In the genomic region with DNA sequence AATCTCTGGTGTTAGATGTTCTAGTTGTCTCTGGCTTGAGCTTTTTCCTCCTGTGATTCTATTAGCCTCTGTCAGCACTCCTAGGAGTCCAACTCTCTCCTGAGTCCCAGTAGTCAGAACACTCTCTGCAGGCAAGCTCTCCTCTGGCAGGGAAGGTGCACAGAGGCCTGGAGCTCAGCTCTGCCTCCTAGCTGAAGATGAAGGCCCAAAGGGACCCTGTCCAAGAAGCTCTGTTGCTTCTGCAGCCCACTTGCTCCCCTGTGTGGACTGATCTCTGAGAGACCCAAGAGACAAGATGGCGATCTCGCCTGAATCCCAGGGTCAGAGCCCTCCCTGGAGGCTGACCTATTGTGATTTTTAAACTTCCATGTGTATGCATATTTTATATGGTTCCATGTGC, we compare ENCODE assay signal across 22 mouse cellular contexts. TPM values are rescaled to one million over a fixed set of nuclear protein-coding genes. Genes with fewer than 3 reads are reported as not detected.
A peak's percentile ranks its signal among the peaks of the same experiment; 100 is the strongest.
DNase-seq lines count a peak whose midpoint lies in the region; ATAC-seq and TF ChIP-seq lines count a peak whose summit lies in the region.
"Had no signal": no experiment of that assay in that cellular context is flagged by ENCODE, and none has a peak within 500 bp of the region (broad histone marks: within the 10 kb centered on the region; RNA-seq: fewer than 3 reads in every experiment).

No protein-coding gene starts in this region.

- TF ChIP-seq CTCF in gastrocnemius, adult 2 months (IDR thresholded peaks at IDR 0.05), result 0 out of 2 replicates have a peak, but pooled peaks have one; percentile 3
- 0 out of 2 replicates have a peak, but pooled peaks have one; percentile 6 for TF ChIP-seq CTCF in heart, postnatal 0 days (IDR thresholded peaks at IDR 0.05; ENCODE audit: low read depth)
- TF ChIP-seq CTCF in thymus, adult 2 months (IDR thresholded peaks at IDR 0.05; ENCODE audit: borderline replicate concordance, control insufficient read depth, extremely low read depth, insufficient read depth, low read length, poor library complexity), result no peak
- TF ChIP-seq CTCF in CH12.LX (conservative IDR thresholded peaks at IDR 0.05 in 1 of 2, IDR thresholded peaks at IDR 0.05 in 1 of 2; ENCODE audit: low read depth in 2 of 2, low read length in 2 of 2), result peak in 1 of 2 experiments; percentile 62; a peak in 2 of 4 replicates

- no peak overlapping the region for H3K27ac ChIP-seq in gastrocnemius, adult 2 months
- no peak overlapping the region for H3K27ac ChIP-seq in heart, postnatal 0 days (ENCODE audit: low read depth)
- H3K27ac ChIP-seq in thymus, adult 2 months (ENCODE audit: control insufficient read depth, insufficient read depth, low read length), result no peak overlapping the region
- H3K27ac ChIP-seq in CH12.LX (ENCODE audit: insufficient read depth, low read depth), result no peak overlapping the region
- H3K27ac ChIP-seq: embryonic facial prominence, embryonic 15.5 days; forebrain, embryonic 10.5 days; hindbrain, embryonic 12.5 days; hindbrain, postnatal 0 days had no signal

- dilution Hi-C loops in CH12.LX (cut with MboI; ENCODE audit: extremely low pct_ligation_motif_present, extremely low pct_unique_long_range_greater_than_20kb, low sequenced_read_pairs), result no loop called here

- H3K4me2 ChIP-seq in heart, postnatal 0 days (ENCODE audit: low read depth, low read length), result no peak overlapping the region
- H3K4me2 ChIP-seq in CH12.LX (ENCODE audit: insufficient read depth, low read depth, poor library complexity, severe bottlenecking), result no peak overlapping the region
- H3K4me2 ChIP-seq: embryonic facial prominence, embryonic 15.5 days; heart, embryonic 12.5 days; hindbrain, embryonic 12.5 days had no signal

- no peak for TF ChIP-seq POLR2A in thymus, adult 2 months (IDR thresholded peaks at IDR 0.05; ENCODE audit: control insufficient read depth, extremely low read depth, insufficient read depth, low read length, poor library complexity)
- TF ChIP-seq POLR2A in CH12.LX (IDR thresholded peaks at IDR 0.05; ENCODE audit: low read depth, low read length), result no peak

- H3K4me3 ChIP-seq in gastrocnemius, adult 2 months, result no peak overlapping the region
- H3K4me3 ChIP-seq in heart, postnatal 0 days (ENCODE audit: low read depth, low read length), result no peak overlapping the region
- H3K4me3 ChIP-seq in thymus, adult 2 months (ENCODE audit: control insufficient read depth, insufficient read depth, low read length), result no peak overlapping the region
- H3K4me3 ChIP-seq in CH12.LX (replicated peaks in 1 of 3; ENCODE audit: low read depth in 2 of 3, low read length in 2 of 3, poor library complexity in 1 of 3), result no peak overlapping the region
- H3K4me3 ChIP-seq: embryonic facial prominence, embryonic 15.5 days; erythroblast, embryonic 14.5 days; forebrain, embryonic 10.5 days; heart, embryonic 12.5 days; hindbrain, embryonic 12.5 days had no signal

- no peaks in the 10 kb centered on the region for H3K36me3 ChIP-seq in heart, postnatal 0 days (replicated peaks; ENCODE audit: control insufficient read depth, insufficient read depth, low read length)
- no peaks in the 10 kb centered on the region for H3K36me3 ChIP-seq in thymus, adult 2 months (ENCODE audit: control insufficient read depth, insufficient read depth, low read length)
- no peaks in the 10 kb centered on the region for H3K36me3 ChIP-seq in CH12.LX (replicated peaks in 1 of 2; ENCODE audit: control insufficient read depth in 1 of 2, insufficient read depth in 1 of 2, low read length in 1 of 2)
- H3K36me3 ChIP-seq: embryonic facial prominence, embryonic 15.5 days; forebrain, embryonic 10.5 days; heart, embryonic 12.5 days; hindbrain, embryonic 12.5 days had no signal

- no peak for ATAC-seq in heart, postnatal 0 days (ENCODE audit: insufficient read depth, low read depth)
- ATAC-seq: CD4-positive, CD25-positive, alpha-beta regulatory T cell, adult 4 months; forebrain, embryonic 14.5 days; hindbrain, postnatal 0 days had no signal

- DNase-seq in gastrocnemius, adult 2 months, result no peak
- no peak for DNase-seq in gastrocnemius, postnatal 14 days
- DNase-seq in heart, postnatal 0 days (ENCODE audit: low spot score), result no peak
- no peak for DNase-seq in heart, adult 18-20 months
- DNase-seq in thymus, adult 2 months, result peak; percentile 3
- DNase-seq in thymus, postnatal 25 days, result no peak
- no peak for DNase-seq in CH12.LX (ENCODE audit: extremely low read depth)
- DNase-seq: adrenal gland, postnatal 10 days; B cell, adult 2 months; cerebellum, adult 11 months; cerebellum, adult 8-10 months; cerebellum, postnatal 14 days; embryo, embryonic 11 days; heart, postnatal 4 days had no signal

- intact Hi-C loops in gastrocnemius, adult 2 months (cut with DNase I), result no loop called here
- intact Hi-C loops in gastrocnemius, postnatal 14 days (cut with DNase I; ENCODE audit: low total_unique reads), result no loop called here

- in situ Hi-C loops in CH12.LX (cut with MboI; ENCODE audit: low pct_ligation_motif_present, low pct_unique_long_range_greater_than_20kb, low sequenced_read_pairs), result no loop called here

- H3K79me2 ChIP-seq in CH12.LX (replicated peaks; ENCODE audit: control insufficient read depth, extremely low read depth, insufficient read depth, poor library complexity, severe bottlenecking), result no peaks in the 10 kb centered on the region

- no peaks in the 10 kb centered on the region for H3K9me3 ChIP-seq in heart, postnatal 0 days (replicated peaks; ENCODE audit: control insufficient read depth, low read length)
- no peaks in the 10 kb centered on the region for H3K9me3 ChIP-seq in CH12.LX (replicated peaks; ENCODE audit: low read length)
- H3K9me3 ChIP-seq: embryonic facial prominence, embryonic 15.5 days; heart, embryonic 12.5 days; hindbrain, embryonic 12.5 days had no signal

- H3K27me3 ChIP-seq in heart, postnatal 0 days (ENCODE audit: control insufficient read depth, insufficient read depth, low read length), result no peaks in the 10 kb centered on the region
- no peaks in the 10 kb centered on the region for H3K27me3 ChIP-seq in thymus, adult 2 months (ENCODE audit: control insufficient read depth, insufficient read depth, low read length)
- no peaks in the 10 kb centered on the region for H3K27me3 ChIP-seq in CH12.LX (replicated peaks)
- H3K27me3 ChIP-seq: embryonic facial prominence, embryonic 15.5 days; heart, embryonic 12.5 days; hindbrain, embryonic 12.5 days had no signal

- no peak for TF ChIP-seq EP300 in heart, postnatal 0 days (IDR thresholded peaks at IDR 0.05; ENCODE audit: low read depth)
- TF ChIP-seq EP300 in CH12.LX (IDR thresholded peaks at IDR 0.05; ENCODE audit: low read length), result no peak

- H3K4me1 ChIP-seq in heart, postnatal 0 days (ENCODE audit: control insufficient read depth, insufficient read depth), result no peaks in the 10 kb centered on the region
- no peaks in the 10 kb centered on the region for H3K4me1 ChIP-seq in thymus, adult 2 months (replicated peaks; ENCODE audit: control insufficient read depth, insufficient read depth, low read length)
- no peaks in the 10 kb centered on the region for H3K4me1 ChIP-seq in CH12.LX (ENCODE audit: control insufficient read depth in 1 of 2, insufficient read depth in 2 of 2)
- H3K4me1 ChIP-seq: embryonic facial prominence, embryonic 15.5 days; forebrain, embryonic 10.5 days; heart, embryonic 12.5 days; hindbrain, embryonic 12.5 days had no signal

- H3K9ac ChIP-seq in heart, postnatal 0 days (replicated peaks; ENCODE audit: low read depth, low read length), result no peak overlapping the region
- H3K9ac ChIP-seq in CH12.LX (ENCODE audit: insufficient read depth, low read depth), result no peak overlapping the region
- H3K9ac ChIP-seq: embryonic facial prominence, embryonic 15.5 days; heart, embryonic 12.5 days; hindbrain, embryonic 12.5 days had no signal

- peak; percentile 44 for TF ChIP-seq RAD21 in CH12.LX (IDR thresholded peaks at IDR 0.05; ENCODE audit: low read depth, low read length)

- 75% methylated on average over 2 of the region's 2 CpGs for WGBS in heart, postnatal 0 days
- WGBS in thymus, adult 2 months, result 97% methylated on average over 2 of the region's 2 CpGs

TF ChIP-seq in CH12.LX, 34 proteins besides CTCF, POLR2A, EP300 and RAD21:
- no peak for TF ChIP-seq MEF2A (IDR thresholded peaks at IDR 0.05; ENCODE audit: borderline replicate concordance, low read depth, low read length)
- peak; percentile 43 for TF ChIP-seq SMC3 (IDR thresholded peaks at IDR 0.05; ENCODE audit: low read depth, low read length)
TF ChIP-seq in CH12.LX: peak in this region for 1.

RNA-seq across cellular contexts. Expression of a gene that starts 44.3 kb away (rescaled TPM):
- 1 to 10 TPM; 1.6 TPM for total RNA-seq in gastrocnemius, adult 2 months (2021)
- 1 to 10 TPM; 1.7 to 2.3 TPM for total RNA-seq in gastrocnemius, postnatal 14 days (2021)
- total RNA-seq in heart, postnatal 0 days (2014; rRNA removed; ENCODE audit: low replicate concordance), result 1.1 and 5.4 TPM in 2 replicates
- 2.2 and 3.0 TPM in 2 replicates for polyA plus RNA-seq in heart, postnatal 0 days (2015; fragmentation: Nextera tagmentation; extraction: Ambion mirVana)
- 1 to 10 TPM; 3.9 to 4.8 TPM for total RNA-seq in heart, adult 18-20 months (2021)
- 13.2 and 25.6 TPM in 2 replicates for polyA plus RNA-seq in thymus, adult 2 months (2012; rRNA removed)
- total RNA-seq in CH12.LX (2012; rRNA removed) (4.8 and 5.7 TPM in 2 replicates), CH12.LX (2014; rRNA removed) (4.6 and 5.1 TPM in 2 replicates)
- 11.7 and 12.4 TPM in 2 replicates for polyA plus RNA-seq in CH12.LX (2012; ENCODE audit: insufficient read length, low read depth)
